Mouse (Mus musculus) midbrain, embryonic 16.5 days (tissue): ENCODE data around the gene Wdr18. TPM values are rescaled to one million over a fixed set of nuclear protein-coding genes. Genes with fewer than 3 reads are reported as not detected.
A peak's percentile ranks its signal among the peaks of the same experiment; 100 is the strongest.

Experiments
- ATAC-seq: fragments of 200-750 bp; cut with Nextera tagmentation; 2 replicates; pipeline ENCODE4 v1.8.0; 2017; ENCODE audit warnings: moderate TSS enrichment
- H3K27ac ChIP-seq: fragments of 300-500 bp; sonication (generic); 2 replicates; pipeline ENCODE4 v1.5.1; 2014; ENCODE audit warnings: mild to moderate bottlenecking, low read length, mixed read lengths
- H3K27me3 ChIP-seq: fragments of 300-500 bp; sonication (generic); 2 replicates; pipeline ENCODE4 v1.6.1; 2014; ENCODE audit warnings: low read depth, low read length, mixed read lengths; ENCODE audit not compliant: control insufficient read depth, insufficient read depth
- H3K36me3 ChIP-seq: fragments of 300-500 bp; sonication (generic); 2 replicates; pipeline ENCODE4 v1.6.1; 2014; ENCODE audit warnings: mild to moderate bottlenecking, low read length, moderate library complexity, mixed read lengths; ENCODE audit not compliant: control insufficient read depth, insufficient read depth
- H3K4me1 ChIP-seq: fragments of 300-500 bp; sonication (generic); 2 replicates; pipeline ENCODE4 v1.6.1; 2014; ENCODE audit warnings: mild to moderate bottlenecking, low read length, mixed read lengths; ENCODE audit not compliant: control insufficient read depth, insufficient read depth
- H3K4me2 ChIP-seq: fragments of 300-500 bp; sonication (generic); 2 replicates; pipeline ENCODE4 v1.6.1; 2014; ENCODE audit warnings: mild to moderate bottlenecking, low read length, mixed read lengths
- H3K4me3 ChIP-seq: fragments of 300-500 bp; sonication (generic); 2 replicates; pipeline ENCODE4 v1.5.1; 2014; ENCODE audit warnings: low read depth, mild to moderate bottlenecking, low read length, moderate library complexity, mixed read lengths
- H3K9ac ChIP-seq: fragments of 300-500 bp; sonication (generic); 2 replicates; pipeline ENCODE4 v1.6.1; 2014; ENCODE audit warnings: low read depth, low read length, mixed read lengths
- H3K9me3 ChIP-seq: fragments of 300-500 bp; sonication (generic); replicated peaks from 2 replicates; pipeline ENCODE4 v1.6.1; 2014; ENCODE audit warnings: mild to moderate bottlenecking, low read length, mixed read lengths; ENCODE audit not compliant: control insufficient read depth, poor library complexity, severe bottlenecking
- WGBS: fragments of 180-500 bp; shearing (Covaris S2); extraction: QIAGEN DNeasy Blood & Tissue Kit; methylation state at CpG from one replicate; pipeline ENCODE4 v1.1.7; 2014; 5-methylcytosine and 5-hydroxymethylcytosine counted together
- polyA plus RNA-seq: library from polyadenylated mRNA; unstranded; fragments of >200 nt; fragmentation: Nextera tagmentation; extraction: Ambion mirVana; gene quantifications from 2 replicates; pipeline ENCODE4 v1.2.1, GENCODE M21; 2015

The Wdr18 gene
- 79.5 and 89.4 TPM in 2 replicates for polyA plus RNA-seq

- Histone ChIP-seq H3K4me2 (peak within 1 kb of the TSS; percentile 64), H3K4me3 (peak within 1 kb of the TSS; percentile 81), H3K27me3 (no peaks in the 10 kb centered on the region), H3K4me1 (peaks cover 7% of the 10 kb centered on the region), H3K27ac (peak within 1 kb of the TSS; percentile 75), H3K36me3 (peaks cover 6% of the 10 kb centered on the region; the same call in 1 of the 2 replicates), H3K9me3 (no peaks in the 10 kb centered on the region), H3K9ac (peak within 1 kb of the TSS; percentile 78)
- under 1% methylated on average over 61 of the region's 61 CpGs for WGBS
- peak; percentile 97 for ATAC-seq
Observed at GRCm38 (mm10) chr10:79959847-79960601, at the start of gene Wdr18. TSS of gene Wdr18 (plus strand) at chr10:79960152.

GRCm38 (mm10) chr10:79910556-79910955 is 49.4 kb upstream of the Wdr18 start, which contains the start of gene Gm26602:
TSS of gene Gm26602 (plus strand) at chr10:79910856.
- H3K4me2 ChIP-seq: no peak within 1 kb of the TSS
- peaks cover 18% of the 10 kb centered on the region for H3K4me1 ChIP-seq
- H3K4me3 ChIP-seq: no peak within 1 kb of the TSS
- no peak for ATAC-seq
- H3K27ac ChIP-seq: peak within 1 kb of the TSS; percentile 99
- H3K9me3 ChIP-seq: no peaks in the 10 kb centered on the region
- H3K9ac ChIP-seq: no peak within 1 kb of the TSS; the same call in 1 of the 2 replicates
- H3K36me3 ChIP-seq: peaks cover 16% of the 10 kb centered on the region; the same call in 1 of the 2 replicates
- H3K27me3 ChIP-seq: no peaks in the 10 kb centered on the region
- WGBS: 97% methylated on average over 4 of the region's 4 CpGs

GRCm38 (mm10) chr10:79912412-79912811 is 47.5 kb upstream of the Wdr18 start:
- peaks cover 10% of the 10 kb centered on the region; the same call in 1 of the 2 replicates for H3K36me3 ChIP-seq
- 71% methylated on average over 20 of the region's 20 CpGs for WGBS
- H3K27me3 ChIP-seq: no peaks in the 10 kb centered on the region

GRCm38 (mm10) chr10:79914131-79914947 is 45.6 kb upstream of the Wdr18 start:
- no peak for ATAC-seq
- H3K27ac ChIP-seq: no peak overlapping the region
- 65% methylated on average over 9 of the region's 11 CpGs for WGBS

More at GRCm38 (mm10) chr10:79912412-79912811, 47.5 kb upstream of the Wdr18 start:
- Histone ChIP-seq H3K9ac (no peak overlapping the region), H3K4me3 (no peak overlapping the region), H3K27ac (no peak overlapping the region), H3K4me2 (no peak overlapping the region), H3K9me3 (no peaks in the 10 kb centered on the region), H3K4me1 (peaks cover 30% of the 10 kb centered on the region)
- no peak for ATAC-seq

GRCm38 (mm10) chr10:79914948-79915596 is 44.9 kb upstream of the Wdr18 start:
- no peak for ATAC-seq
- WGBS: 77% methylated on average over 7 of the region's 7 CpGs
- no peak overlapping the region for H3K27ac ChIP-seq
- peaks cover 26% of the 10 kb centered on the region for H3K27me3 ChIP-seq
- H3K36me3 ChIP-seq: peaks cover 10% of the 10 kb centered on the region; the same call in 1 of the 2 replicates
- no peak overlapping the region for H3K4me3 ChIP-seq
- peaks cover 30% of the 10 kb centered on the region for H3K4me1 ChIP-seq
- no peak overlapping the region; the same call in 1 of the 2 replicates for H3K9ac ChIP-seq
- no peak overlapping the region; the same call in 1 of the 2 replicates for H3K4me2 ChIP-seq
- H3K9me3 ChIP-seq: no peaks in the 10 kb centered on the region

More at GRCm38 (mm10) chr10:79914131-79914947, 45.6 kb upstream of the Wdr18 start:
- Histone ChIP-seq H3K9ac (peak overlapping the region; percentile 16; the same call in 1 of the 2 replicates), H3K4me1 (peaks cover 30% of the 10 kb centered on the region), H3K27me3 (peaks cover 19% of the 10 kb centered on the region), H3K4me2 (0 out of 2 replicates have a peak overlapping the region, but pooled peaks have one; percentile 4), H3K4me3 (no peak overlapping the region), H3K9me3 (no peaks in the 10 kb centered on the region), H3K36me3 (peaks cover 10% of the 10 kb centered on the region; the same call in 1 of the 2 replicates)

GRCm38 (mm10) chr10:79916081-79916480 is 43.9 kb upstream of the Wdr18 start:
- H3K9me3 ChIP-seq: no peaks in the 10 kb centered on the region
- H3K4me1 ChIP-seq: peaks cover 39% of the 10 kb centered on the region
- ATAC-seq: no peak
- H3K4me3 ChIP-seq: peak overlapping the region; percentile 62
- H3K36me3 ChIP-seq: peaks cover 8% of the 10 kb centered on the region; the same call in 1 of the 2 replicates
- peak overlapping the region; percentile 79 for H3K27ac ChIP-seq
- H3K9ac ChIP-seq: peak overlapping the region; percentile 95
- 7% methylated on average over 8 of the region's 8 CpGs for WGBS
- H3K4me2 ChIP-seq: peak overlapping the region; percentile 99
- H3K27me3 ChIP-seq: peaks cover 36% of the 10 kb centered on the region

GRCm38 (mm10) chr10:79916808-79917531 is 43.0 kb upstream of the Wdr18 start, which contains the start of gene Kiss1r:
TSS of gene Kiss1r (plus strand) at chr10:79916971.
- peak; percentile 81 for ATAC-seq
- 2% methylated on average over 41 of the region's 42 CpGs for WGBS
- Histone ChIP-seq H3K9ac (peak within 1 kb of the TSS; percentile 95), H3K27ac (peak within 1 kb of the TSS; percentile 79), H3K36me3 (peaks cover 4% of the 10 kb centered on the region; the same call in 1 of the 2 replicates), H3K9me3 (no peaks in the 10 kb centered on the region), H3K4me2 (peak within 1 kb of the TSS; percentile 99), H3K27me3 (peaks cover 44% of the 10 kb centered on the region), H3K4me1 (peaks cover 44% of the 10 kb centered on the region), H3K4me3 (peak within 1 kb of the TSS; percentile 62)
